Mouse (Mus musculus) left cerebral cortex, adult 18-20 months (tissue): ENCODE data around the gene Ep300. TPM values are rescaled to one million over a fixed set of nuclear protein-coding genes. Genes with fewer than 3 reads are reported as not detected.
"Not testable (repeated sequence)": the region's sequence is repeated elsewhere in the genome, so short reads cannot be mapped to it uniquely, and the experiment has no call there.

ENCODE experiments used
- DNase-seq, 2 experiments: peaks; one replicate each; pipeline ENCODE4 v3.0.0; 2021 to 2022; ENCODE audit warnings: low spot score in 2 of 2, mixed read lengths in 1 of 2
- microRNA-seq, 2 experiments: library from miRNA; unstranded; fragments of <30 nt; microRNA quantifications; one replicate each; pipeline ENCODE4 v1.2.0; 2021
- total RNA-seq, 2 experiments: library from RNA; stranded (reverse); gene quantifications; 2 replicates each; pipeline ENCODE4 v1.2.3; 2021

Ep300 gene
- total RNA-seq, 2 experiments from 2014 or later, result 62.4 to 66.7 TPM

GRCm38 (mm10) chr15:81700161-81700560 is 115.0 kb downstream of the Ep300 start:
- no peak for DNase-seq

- DNase-seq, result no peak
These were observed 115.5 kb downstream of the Ep300 start for GRCm38 (mm10) chr15:81700601-81701000.

GRCm38 (mm10) chr15:81701350-81701749 is 116.2 kb downstream of the Ep300 start:
- DNase-seq, result not testable (repeated sequence)

Small RNAs within 50 kb of the gene (microRNA-seq; reads per million reads assigned to microRNA genes)
- gene Gm23880, result 0 to 0.42 reads per million in 2 experiments

Other genes starting within 250 kb of the Ep300 start
- gene Slc25a17, start 224.5 kb upstream of the Ep300 start, total RNA-seq, result 10 to 100 TPM; 34.5 to 39.7 TPM
- gene St13, start 185.3 kb upstream of the Ep300 start, total RNA-seq, result 100 to 1,000 TPM; 173 to 174 TPM
- 10 to 100 TPM; 15.0 to 16.6 TPM for gene Xpnpep3, start 185.2 kb upstream of the Ep300 start, total RNA-seq
- not detected for gene Dnajb7, start 177.1 kb upstream of the Ep300 start, total RNA-seq
- gene Rbx1, start 119.1 kb upstream of the Ep300 start, total RNA-seq, result 100 to 1,000 TPM; 140 to 144 TPM
- gene L3mbtl2, start 78.5 kb downstream of the Ep300 start, total RNA-seq, result 10 to 100 TPM; 35.5 to 37.9 TPM
- gene Chadl, start 111.9 kb downstream of the Ep300 start, total RNA-seq, result 10 to 100 TPM; 11.5 to 12.3 TPM
- gene Zc3h7b, start 159.7 kb downstream of the Ep300 start, total RNA-seq, result 100 to 1,000 TPM; 163 to 181 TPM
- 100 to 1,000 TPM; 224 to 240 TPM for gene Rangap1, start 160.2 kb downstream of the Ep300 start, total RNA-seq
- 100 to 1,000 TPM; 226 to 245 TPM for gene Tef, start 217.1 kb downstream of the Ep300 start, total RNA-seq